Mouse (Mus musculus): ENCODE results near the gene Slc33a1. TPM values are rescaled to one million over a fixed set of nuclear protein-coding genes. Genes with fewer than 3 reads are reported as not detected.
A peak's percentile ranks its signal among the peaks of the same experiment; 100 is the strongest.

The Slc33a1 gene
- total RNA-seq, 2 experiments from 2014 or later, result 29.7 to 30.2 TPM

GRCm38 (mm10) chr3:63941204-63941850, 23.2 kb downstream of the Slc33a1 start:
- intact Hi-C loops (cut with DNase I), result no loop called here

DNA sequence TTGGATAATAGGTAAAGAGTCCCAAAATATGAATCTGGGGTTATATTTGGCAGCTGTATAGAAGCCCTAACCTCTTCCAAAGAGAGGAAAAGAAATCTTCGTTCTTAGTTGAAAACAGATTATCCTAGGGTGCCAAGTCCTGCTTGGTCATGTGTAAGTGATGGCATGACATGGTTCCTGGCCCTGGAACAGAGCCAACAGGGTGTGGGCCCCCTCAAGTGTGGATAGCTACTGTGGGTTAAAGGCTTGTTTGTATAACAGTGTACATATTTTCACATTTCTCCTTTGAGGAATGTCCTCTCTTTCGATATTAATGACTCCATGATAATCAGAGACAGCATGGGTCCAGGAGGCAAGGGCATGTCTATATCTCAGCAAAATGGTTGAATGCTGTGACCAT, 25.6 kb downstream of the Slc33a1 start:
- DNase-seq (ENCODE audit: extremely low spot score in 1 of 2, low spot score in 2 of 2), result no peak
- Histone ChIP-seq H3K4me3 (no peak overlapping the region), H3K27ac (no peak overlapping the region)
- no peak for TF ChIP-seq CTCF (IDR thresholded peaks at IDR 0.05)
- intact Hi-C loops (cut with DNase I), result no loop called here

More at GRCm38 (mm10) chr3:63941204-63941850, 23.2 kb downstream of the Slc33a1 start:
- Histone ChIP-seq H3K4me3 (no peak overlapping the region), H3K27ac (no peak overlapping the region)
- TF ChIP-seq CTCF (IDR thresholded peaks at IDR 0.05), result no peak
- peak; percentile 30 to 44 for DNase-seq (ENCODE audit: extremely low spot score in 1 of 2, low spot score in 2 of 2)

DNA sequence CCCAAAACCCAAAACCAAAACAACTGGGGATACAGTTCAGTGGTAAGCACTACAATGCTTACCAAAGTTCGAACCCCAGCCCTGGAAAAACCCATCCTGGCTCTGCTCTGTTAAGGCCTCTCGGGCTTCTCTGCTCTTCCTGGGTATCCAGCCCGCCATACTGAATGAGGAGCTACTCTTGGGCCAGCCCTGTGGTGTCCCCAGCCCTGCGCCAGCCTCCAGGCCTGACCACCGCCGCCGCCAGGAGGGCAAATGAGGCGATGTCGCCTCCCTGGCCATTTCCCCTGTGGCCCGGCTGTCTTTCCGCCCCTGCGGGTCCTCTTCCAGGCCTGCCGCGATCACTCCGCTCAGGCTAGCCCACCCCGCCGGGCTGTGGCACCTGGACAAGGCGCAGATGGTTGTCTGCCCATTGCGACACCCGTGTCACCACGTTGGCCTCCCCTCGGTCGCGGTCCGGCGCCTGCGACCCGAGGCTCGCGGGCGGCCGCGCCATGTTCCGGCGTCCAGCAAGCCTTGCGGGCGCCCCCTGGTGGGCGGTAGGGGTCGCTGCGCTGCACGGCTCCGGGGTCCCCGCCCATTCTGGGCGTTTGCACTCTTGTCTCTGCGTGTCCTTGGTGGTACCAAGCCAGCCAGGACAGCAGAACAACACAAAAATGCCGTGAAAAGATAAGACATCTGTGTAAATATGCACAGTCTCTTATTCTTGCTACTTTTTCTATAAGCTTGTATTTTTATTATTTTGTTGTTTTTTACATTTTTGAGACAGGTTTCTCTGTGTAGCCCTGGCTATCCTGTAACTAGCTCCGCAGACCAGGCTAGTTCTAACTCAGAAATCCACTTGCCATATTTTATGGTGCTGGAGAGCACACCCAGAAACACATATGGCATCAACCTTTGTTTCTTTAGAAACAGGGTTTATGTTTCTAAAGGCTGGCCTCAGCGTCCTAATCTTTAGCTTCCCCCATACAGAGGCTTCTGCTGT, 35.4 kb downstream of the Slc33a1 start, which contains the start of gene E130311K13Rik:
E130311K13Rik (minus strand) TSS at position 595 of the 982 bp plus-strand sequence.
- intact Hi-C loops (cut with DNase I), result loop anchor here (1.0 to 5.0 kb wide), 3 partner anchors 35 to 372 kb away; partner anchors contain the start of genes Gmps and Slc33a1
- peak within 1 kb of the TSS; percentile 98 for H3K27ac ChIP-seq
- peak; percentile 88 to 92 for DNase-seq (ENCODE audit: extremely low spot score in 1 of 2, low spot score in 2 of 2)

DNA sequence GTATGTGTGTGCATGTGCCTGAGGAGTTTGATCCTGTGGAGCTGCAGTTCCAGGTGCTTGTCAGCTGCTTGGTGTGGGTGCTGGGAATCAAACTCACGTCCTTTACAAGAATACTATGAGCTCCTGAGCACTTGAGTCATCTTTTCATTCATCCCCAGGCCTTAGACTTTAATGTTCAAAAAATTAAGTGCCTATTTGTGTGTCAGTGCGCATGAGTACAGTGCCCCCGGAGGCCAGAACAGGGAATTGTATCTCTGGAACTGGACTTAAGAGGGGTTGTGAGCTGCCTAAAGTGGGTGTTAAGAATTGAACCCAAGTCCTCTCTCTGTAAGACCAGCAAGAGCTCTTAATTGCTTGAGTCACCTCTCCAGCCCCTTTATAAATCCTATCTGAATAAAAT, 44.9 kb downstream of the Slc33a1 start:
- H3K4me3 ChIP-seq, result no peak overlapping the region
- H3K27ac ChIP-seq, result no peak overlapping the region
- DNase-seq (ENCODE audit: extremely low spot score in 1 of 2, low spot score in 2 of 2), result no peak
- peak; percentile 66 for TF ChIP-seq CTCF (IDR thresholded peaks at IDR 0.05)
- intact Hi-C loops (cut with DNase I), result no loop called here

More for the DNA sequence above, 35.4 kb downstream of the Slc33a1 start, which contains the start of gene E130311K13Rik:
- H3K4me3 ChIP-seq, result peak within 1 kb of the TSS; percentile 94
- TF ChIP-seq CTCF (IDR thresholded peaks at IDR 0.05), result peak; percentile 99

- H3K27ac ChIP-seq, result no peak overlapping the region
- TF ChIP-seq CTCF (IDR thresholded peaks at IDR 0.05), result no peak
- no peak overlapping the region for H3K4me3 ChIP-seq
- intact Hi-C loops (cut with DNase I), result no loop called here
- DNase-seq (ENCODE audit: extremely low spot score in 1 of 2, low spot score in 2 of 2), result no peak
Observed at GRCm38 (mm10) chr3:63910301-63910700, 54.3 kb downstream of the Slc33a1 start.

DNA sequence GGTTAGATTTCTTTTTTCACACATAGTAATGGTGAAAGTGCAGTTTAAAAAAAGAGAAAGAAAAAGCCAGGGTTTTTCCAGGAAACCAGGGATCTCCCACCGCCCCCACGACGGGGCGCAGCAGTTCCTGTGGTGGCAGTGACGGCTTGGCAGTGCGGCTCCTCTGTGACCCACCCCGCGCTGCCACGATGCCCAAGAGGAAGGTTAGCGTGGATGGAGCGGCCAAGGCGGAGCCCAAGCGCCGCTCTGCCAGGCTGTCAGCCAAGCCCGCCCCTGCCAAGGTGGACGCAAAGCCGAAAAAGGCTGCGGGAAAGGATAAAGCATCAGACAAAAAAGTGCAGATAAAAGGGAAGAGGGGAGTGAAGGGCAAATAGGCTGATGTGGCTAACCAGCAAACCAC, 59.3 kb downstream of the Slc33a1 start:
- intact Hi-C loops (cut with DNase I), result no loop called here
- Histone ChIP-seq H3K27ac (no peak overlapping the region), H3K4me3 (peak overlapping the region; percentile 28)
- no peak for DNase-seq (ENCODE audit: extremely low spot score in 1 of 2, low spot score in 2 of 2)
- TF ChIP-seq CTCF (IDR thresholded peaks at IDR 0.05), result no peak

DNA sequence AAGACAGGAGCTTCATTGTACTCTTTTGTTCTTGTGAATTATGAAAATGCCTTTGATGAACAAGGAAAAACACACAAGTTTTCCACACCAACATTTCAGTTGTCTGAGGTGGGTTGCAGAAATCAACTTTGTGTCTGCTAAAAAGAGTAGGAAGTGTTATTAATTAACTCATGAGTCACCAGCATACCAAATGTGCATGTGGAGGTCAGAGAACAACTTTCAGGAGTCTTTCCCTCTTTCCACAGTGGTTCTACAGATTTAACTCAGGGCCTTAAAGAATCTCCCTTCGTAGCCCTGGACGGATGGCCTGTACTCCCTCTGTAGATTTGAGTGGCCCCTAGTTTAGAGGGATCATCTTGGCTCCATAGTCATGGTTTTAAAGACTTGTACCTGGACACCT, 60.4 kb downstream of the Slc33a1 start:
- intact Hi-C loops (cut with DNase I), result no loop called here
- Histone ChIP-seq H3K27ac (no peak overlapping the region), H3K4me3 (no peak overlapping the region)
- DNase-seq (ENCODE audit: extremely low spot score in 1 of 2, low spot score in 2 of 2), result no peak
- TF ChIP-seq CTCF (IDR thresholded peaks at IDR 0.05), result no peak

DNA sequence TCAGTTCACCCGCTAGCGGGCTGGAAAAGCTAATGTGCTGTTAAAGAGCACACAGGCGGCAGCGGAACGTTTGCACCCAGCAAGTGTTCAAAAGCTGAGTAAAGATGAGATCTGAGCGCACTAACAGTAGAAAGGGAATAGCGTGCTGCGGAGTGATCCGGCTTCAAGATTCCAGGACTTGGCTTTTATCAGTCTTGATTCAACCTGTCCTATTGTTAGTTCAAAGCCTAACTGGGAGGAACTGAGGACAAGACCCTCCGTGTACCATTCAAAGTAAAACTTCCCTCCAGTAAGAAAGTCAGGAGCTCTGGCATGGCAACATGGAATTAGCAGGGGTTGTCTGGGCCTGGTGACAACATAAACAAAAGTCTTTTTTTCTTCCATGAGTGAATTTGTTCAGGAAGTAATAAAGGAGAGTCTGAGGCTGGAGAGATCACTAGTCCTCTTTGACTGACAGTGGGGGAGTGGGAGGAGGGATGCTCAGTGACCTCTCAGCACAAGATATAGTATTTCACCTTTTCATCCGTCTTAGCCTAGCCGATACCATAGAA, 64.5 kb downstream of the Slc33a1 start:
- DNase-seq (ENCODE audit: extremely low spot score in 1 of 2, low spot score in 2 of 2), result no peak
- Histone ChIP-seq H3K4me3 (no peak overlapping the region; the same call in 1 of the 2 replicates), H3K27ac (no peak overlapping the region)
- intact Hi-C loops (cut with DNase I), result no loop called here
- no peak for TF ChIP-seq CTCF (IDR thresholded peaks at IDR 0.05)

GRCm38 (mm10) chr3:63899309-63899695, 65.3 kb downstream of the Slc33a1 start, which contains the start of gene Plch1:
TSS of gene Plch1 (minus strand) at chr3:63899472.
- peak; percentile 30 to 42 for DNase-seq (ENCODE audit: extremely low spot score in 1 of 2, low spot score in 2 of 2)
- TF ChIP-seq CTCF (IDR thresholded peaks at IDR 0.05), result no peak
- no peak within 1 kb of the TSS for H3K27ac ChIP-seq
- peak within 1 kb of the TSS; percentile 74 for H3K4me3 ChIP-seq
- intact Hi-C loops (cut with DNase I), result no loop called here

DNA sequence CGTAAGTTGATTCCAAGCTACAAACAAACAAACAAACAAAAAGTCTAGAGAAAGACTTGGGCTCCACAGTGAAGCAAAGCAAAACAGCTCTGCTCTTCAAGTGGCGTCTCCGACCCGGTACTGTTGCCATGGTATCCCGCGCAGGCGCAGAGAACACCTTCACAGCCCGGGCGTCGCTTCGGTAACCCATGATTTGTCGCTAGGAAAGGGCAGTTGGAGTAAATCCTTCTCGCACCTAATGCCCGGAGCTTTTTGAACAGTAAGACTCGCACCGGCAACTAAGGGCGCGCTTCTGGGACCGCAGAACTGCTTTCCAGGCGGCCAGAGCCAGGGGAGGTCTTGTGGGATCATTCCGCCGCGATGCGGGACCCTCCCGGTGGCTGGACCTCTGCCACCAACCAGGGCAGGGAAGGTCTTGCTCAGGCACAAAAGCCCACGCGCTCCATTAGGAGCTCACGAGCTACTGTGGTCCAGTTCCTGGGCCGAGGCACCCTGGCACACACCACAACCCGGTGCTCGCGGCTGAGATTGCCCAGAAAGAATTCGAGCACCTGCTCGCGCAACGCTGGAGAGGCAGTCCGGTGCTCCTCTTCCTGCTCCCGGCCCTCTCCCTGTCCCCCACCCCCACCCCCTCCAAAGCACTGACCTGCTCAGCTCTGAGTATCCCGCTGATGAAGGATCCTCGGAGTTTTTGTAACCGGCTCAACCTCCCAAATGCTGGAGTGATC, 65.8 kb downstream of the Slc33a1 start:
- Histone ChIP-seq H3K27ac (no peak overlapping the region), H3K4me3 (peak overlapping the region; percentile 74)
- DNase-seq (ENCODE audit: extremely low spot score in 1 of 2, low spot score in 2 of 2), result peak; percentile 79 to 86
- TF ChIP-seq CTCF (IDR thresholded peaks at IDR 0.05), result no peak
- intact Hi-C loops (cut with DNase I), result no loop called here

- no peak for DNase-seq (ENCODE audit: extremely low spot score in 1 of 2, low spot score in 2 of 2)
- no peak for TF ChIP-seq CTCF (IDR thresholded peaks at IDR 0.05)
- H3K27ac ChIP-seq, result no peak overlapping the region
- H3K4me3 ChIP-seq, result no peak overlapping the region
- intact Hi-C loops (cut with DNase I), result no loop called here
Observed at GRCm38 (mm10) chr3:63897177-63897576, 67.4 kb downstream of the Slc33a1 start.
